Mouse (Mus musculus) retina, postnatal 7 days (tissue): Measurements from ENCODE around the gene Cd5.

Experiments used
- DNase-seq: peaks from one replicate; pipeline ENCODE4 v3.0.0-alpha.2; 2012; ENCODE audit warnings: low read depth, low spot score

Cd5 gene

DNA sequence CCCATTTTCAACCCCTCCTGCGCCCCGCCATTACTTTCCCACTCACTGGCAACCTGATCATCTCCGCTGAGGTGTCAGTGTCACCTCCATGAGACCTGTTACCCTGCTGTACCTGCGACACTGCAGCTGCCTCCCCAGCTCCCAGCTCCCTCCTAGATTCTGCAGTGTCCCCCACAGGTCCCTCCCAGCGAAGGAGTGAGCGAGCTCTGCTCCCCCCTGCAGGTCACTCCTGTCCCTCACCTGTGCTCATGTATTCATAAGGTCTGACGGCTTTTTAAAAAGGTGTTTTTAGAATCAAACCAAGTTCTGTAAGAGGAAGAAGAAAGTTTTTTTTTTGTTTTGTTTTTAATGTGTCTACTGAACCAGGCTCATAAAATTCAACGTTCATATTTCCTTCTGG is 36.7 kb downstream of the Cd5 start:
- DNase-seq: no peak

GRCm38 (mm10) chr19:10701013-10701726 is 37.6 kb downstream of the Cd5 start:
- DNase-seq: peak; percentile 42

DNA sequence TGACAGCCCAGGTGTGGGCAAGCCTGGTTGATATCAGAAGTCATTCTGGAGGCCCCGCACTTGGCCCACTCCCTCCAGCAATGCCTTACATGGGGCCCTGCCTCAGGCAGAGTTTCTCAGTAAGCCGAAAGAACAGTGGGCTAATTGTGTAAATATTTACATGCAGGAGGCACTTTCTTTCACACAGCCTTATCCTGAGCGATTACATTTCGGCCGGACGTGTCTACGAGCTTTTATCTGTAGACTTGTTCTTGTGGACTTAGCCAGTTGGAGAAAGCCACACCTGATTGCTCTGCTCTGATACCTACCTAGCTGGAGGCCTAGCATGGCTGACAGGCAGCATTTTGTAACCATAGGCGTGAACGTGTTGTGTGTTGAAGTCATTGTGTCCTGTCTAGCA is 39.0 kb downstream of the Cd5 start:
- no peak for DNase-seq

- DNase-seq: no peak
Observed at GRCm38 (mm10) chr19:10698131-10698991, 40.4 kb downstream of the Cd5 start.

DNA sequence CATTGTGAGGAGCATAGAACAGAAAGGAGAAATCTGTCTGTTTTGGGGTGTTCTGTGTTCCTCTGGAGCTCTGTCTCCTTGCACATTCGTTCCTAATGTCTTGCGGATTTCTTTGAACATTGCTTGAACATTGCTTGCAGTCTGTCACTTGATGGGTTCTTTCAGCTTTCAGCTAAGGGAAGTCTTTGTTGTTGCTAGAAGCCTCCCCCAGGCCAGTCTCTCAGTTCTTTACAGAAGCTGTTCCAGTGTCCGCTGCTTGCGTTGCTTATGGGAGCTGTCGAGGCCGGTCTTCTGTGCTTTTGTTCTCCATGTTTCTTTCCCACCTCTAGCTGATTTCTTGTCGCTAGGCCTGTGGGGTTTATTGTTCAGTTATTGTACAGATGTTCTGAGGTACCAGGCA is 43.0 kb downstream of the Cd5 start:
- DNase-seq: no peak

- no peak for DNase-seq
Observed at GRCm38 (mm10) chr19:10693926-10694682, 44.7 kb downstream of the Cd5 start.

DNA sequence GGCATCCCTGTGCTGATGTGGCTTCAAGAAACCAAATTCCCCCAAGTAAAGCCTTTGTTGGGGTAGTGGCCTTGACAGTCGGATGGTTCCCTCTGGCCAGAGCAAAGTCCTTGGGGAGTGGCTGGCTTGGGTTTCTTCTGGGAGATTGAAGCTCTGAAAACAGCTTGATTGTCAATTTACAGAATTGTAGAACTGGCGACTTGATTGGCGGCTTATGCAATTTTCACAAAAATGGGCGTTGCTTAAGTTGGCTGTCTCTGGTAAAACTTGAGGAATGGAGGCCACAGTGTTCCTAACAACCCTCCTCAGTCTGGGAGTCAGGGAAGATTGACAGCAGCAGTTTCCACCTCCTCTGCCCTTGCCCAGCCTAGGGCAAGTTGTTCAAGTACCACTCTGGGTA is 46.4 kb downstream of the Cd5 start:
- no peak for DNase-seq

DNA sequence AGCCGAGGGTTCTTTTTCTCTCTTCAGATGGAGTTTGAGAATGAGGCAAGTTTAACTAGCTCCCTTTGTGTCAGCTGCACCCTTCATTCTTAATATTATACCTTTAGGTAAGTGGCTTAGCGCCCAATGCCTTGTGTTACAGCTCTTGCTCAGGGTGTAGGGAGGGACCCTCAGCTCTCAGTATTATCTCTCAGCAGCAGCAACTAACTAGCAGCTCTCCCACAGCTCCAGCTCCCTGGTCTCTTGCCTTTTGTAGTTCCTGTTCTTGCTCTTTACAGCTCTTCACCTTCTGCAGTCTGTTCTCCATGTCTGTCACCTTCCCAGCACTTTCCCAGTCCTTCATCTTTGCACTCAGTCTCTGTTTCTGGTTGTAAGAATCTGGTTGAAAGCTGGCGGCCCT is 47.1 kb downstream of the Cd5 start:
- DNase-seq: no peak

- no peak for DNase-seq
Observed at GRCm38 (mm10) chr19:10691121-10691520, 47.7 kb downstream of the Cd5 start.

DNA sequence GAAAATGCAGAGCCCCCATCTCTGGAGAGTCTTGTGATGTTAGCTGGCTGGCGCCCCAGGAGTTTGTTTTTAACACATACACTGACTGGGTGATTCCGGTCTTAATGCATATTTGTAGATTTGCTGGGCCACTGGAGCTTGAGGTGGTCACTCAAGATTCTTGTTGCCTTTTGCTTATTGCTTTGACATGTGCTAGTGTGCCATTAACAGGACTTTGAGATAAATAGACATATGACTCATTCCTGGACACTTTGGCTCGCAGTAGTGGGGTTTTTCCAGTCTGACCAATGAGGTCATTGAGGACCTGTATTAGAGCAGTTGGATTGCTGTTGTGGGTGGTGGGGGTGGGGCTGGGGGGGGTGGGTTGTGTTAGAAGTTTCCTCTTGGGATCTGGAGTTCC is 48.5 kb downstream of the Cd5 start:
- no peak for DNase-seq

- no peak for DNase-seq
Observed at GRCm38 (mm10) chr19:10689470-10690166, 49.2 kb downstream of the Cd5 start.

DNA sequence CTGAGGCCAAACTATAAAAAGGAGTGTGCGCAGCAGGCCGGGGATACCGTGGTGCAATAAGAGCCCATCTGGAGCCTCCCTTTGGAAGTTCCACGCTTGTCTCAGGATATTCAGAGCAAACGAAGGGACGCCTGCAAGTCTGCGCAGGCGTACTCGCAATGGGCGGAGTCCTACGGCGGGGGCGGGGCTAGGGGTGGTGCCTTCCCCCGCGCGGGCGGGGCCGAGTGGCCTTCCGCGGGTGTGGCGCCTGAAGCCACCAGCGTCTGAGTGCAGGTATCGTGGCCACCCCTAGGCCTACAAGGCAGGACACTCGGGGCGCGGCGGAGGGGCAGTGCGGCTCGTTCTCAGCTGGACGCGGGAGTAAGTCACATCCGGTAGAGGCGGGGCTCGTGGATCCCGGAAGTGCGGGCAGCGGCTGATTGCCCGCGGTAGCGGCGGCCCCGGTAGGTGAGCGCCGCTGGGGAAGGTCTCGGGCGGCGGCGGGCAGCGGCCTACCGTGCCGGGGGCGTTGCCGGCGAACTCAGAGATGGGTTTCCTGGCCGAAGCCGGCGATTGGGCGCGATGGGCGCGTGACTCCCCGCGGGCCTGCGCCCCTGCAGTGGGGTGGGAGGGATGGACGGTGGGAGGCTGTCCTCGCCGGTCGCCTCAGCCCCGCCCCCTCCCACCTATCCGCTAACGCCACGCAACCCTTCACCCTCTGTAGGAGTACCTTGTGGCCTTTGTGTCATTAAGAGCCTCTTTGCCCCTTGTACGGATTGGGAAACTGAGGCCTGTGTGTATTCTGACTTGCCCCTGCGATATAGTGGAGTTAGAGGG is 50.1 kb downstream of the Cd5 start, which contains the start of gene Vps37c:
Gene Vps37c (plus strand): TSS at position 199 of the 816 bp plus-strand sequence.
- DNase-seq: peak; percentile 90

GRCm38 (mm10) chr19:10685727-10686126 is 53.1 kb downstream of the Cd5 start:
- DNase-seq: no peak

- no peak for DNase-seq
Observed at GRCm38 (mm10) chr19:10685081-10685480, 53.7 kb downstream of the Cd5 start.

GRCm38 (mm10) chr19:10681571-10681970 is 57.2 kb downstream of the Cd5 start:
- DNase-seq: no peak

GRCm38 (mm10) chr19:10678772-10679067 is 60.1 kb downstream of the Cd5 start:
- DNase-seq: no peak

DNA sequence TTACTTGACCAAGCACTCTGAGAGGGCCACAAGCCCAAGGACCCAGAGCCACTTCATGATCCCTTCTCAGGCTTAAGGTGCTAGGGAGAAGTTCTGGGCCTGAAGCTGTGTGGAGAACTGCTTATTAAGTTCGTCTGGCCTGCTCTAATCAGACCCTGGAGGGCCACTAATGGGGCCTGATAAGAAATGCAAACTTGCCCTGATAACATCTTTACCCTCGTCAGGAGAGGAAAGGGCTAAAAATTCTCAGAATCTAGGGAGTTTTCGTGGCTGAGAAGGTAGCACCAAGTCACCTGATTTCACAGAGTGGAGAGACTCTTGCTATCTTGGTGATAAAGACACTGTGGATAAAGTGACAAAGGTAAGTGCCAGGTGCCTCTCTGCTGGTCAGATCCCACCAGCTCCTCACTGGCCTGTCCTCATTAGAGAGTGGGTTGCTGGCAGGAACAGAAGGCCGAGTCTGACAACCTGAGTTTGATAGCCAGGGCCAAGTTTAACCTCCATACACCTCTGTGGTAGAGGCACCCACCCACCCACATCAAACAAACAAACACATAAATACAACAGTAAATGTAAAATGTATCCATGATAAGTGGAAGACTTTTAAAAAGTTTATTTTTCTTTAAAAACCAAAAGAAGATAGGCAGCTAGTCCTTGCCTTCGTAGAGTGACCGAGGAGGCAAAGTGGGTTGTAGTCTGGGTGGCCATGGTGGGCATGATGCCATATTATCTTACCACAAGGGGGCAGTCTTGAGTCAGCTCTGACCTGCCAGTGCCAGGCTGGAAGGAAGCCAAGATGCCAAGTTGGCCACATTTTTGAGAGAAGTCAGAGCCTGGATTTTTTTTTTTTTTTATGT is 60.7 kb downstream of the Cd5 start, which contains the start of gene Pga5:
Gene Pga5 (minus strand): TSS at position 157 of the 857 bp plus-strand sequence.
- DNase-seq: peak; percentile 79

GRCm38 (mm10) chr19:10676656-10677055 is 62.1 kb downstream of the Cd5 start:
- no peak for DNase-seq

DNA sequence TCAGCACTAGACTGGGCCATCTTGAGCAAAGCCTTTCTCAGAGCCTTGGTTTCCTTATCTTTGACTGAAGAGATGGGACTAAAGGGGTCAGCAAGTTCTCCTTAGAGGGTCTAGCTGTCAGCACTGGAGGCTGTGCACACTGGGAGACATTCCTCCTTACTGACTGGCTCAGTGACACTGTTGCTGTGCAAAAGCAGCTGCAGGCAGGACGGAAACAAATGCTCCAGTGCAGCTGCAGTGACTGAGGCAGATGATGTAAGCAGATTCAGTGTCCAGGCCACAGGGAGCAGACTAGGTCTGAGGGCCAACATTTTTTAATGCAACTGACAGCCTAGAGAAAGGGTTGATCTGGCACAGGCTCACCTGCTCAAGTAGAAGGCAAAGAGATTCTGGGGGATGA is 65.5 kb downstream of the Cd5 start:
- no peak for DNase-seq
